Mouse (Mus musculus) adrenal gland, postnatal 10 days (tissue): ENCODE measurements around the gene Ace. TPM values are rescaled to one million over a fixed set of nuclear protein-coding genes. Genes with fewer than 3 reads are reported as not detected.

Experiments used
- total RNA-seq, 2 experiments: library from RNA; stranded (reverse); gene quantifications; 2 replicates each; pipeline ENCODE4 v1.2.3; 2021

Gene Ace
- total RNA-seq, 2 experiments from 2014 or later, result 12.9 to 15.4 TPM

Other genes with a start within 250 kb of the Ace start
- 100 to 1,000 TPM; 123 to 140 TPM for gene Cyb561, start 14.6 kb upstream of the Ace start, total RNA-seq
- not detected for gene Ace3, start 26.7 kb downstream of the Ace start, total RNA-seq
- under 1 TPM; 0.24 to 0.61 TPM for gene Kcnh6, start 40.2 kb downstream of the Ace start, total RNA-seq
- gene Dcaf7, start 68.9 kb downstream of the Ace start, total RNA-seq, result 10 to 100 TPM; 54.3 to 56.1 TPM
- 10 to 100 TPM; 40.8 to 52.4 TPM for gene Taco1, start 98.1 kb downstream of the Ace start, total RNA-seq
- gene Map3k3, start 116.7 kb downstream of the Ace start, total RNA-seq, result 10 to 100 TPM; 44.3 to 48.8 TPM
- gene Gm10840, start 192.9 kb downstream of the Ace start, total RNA-seq, result not detected
- 10 to 100 TPM; 40.4 to 43.1 TPM for gene Limd2, start 192.9 kb downstream of the Ace start, total RNA-seq
- gene Strada, start 234.2 kb downstream of the Ace start, total RNA-seq, result 10 to 100 TPM; 12.1 to 16.1 TPM
- 10 to 100 TPM; 75.9 to 86.3 TPM for gene Ccdc47, start 248.4 kb downstream of the Ace start, total RNA-seq
- 10 to 100 TPM; 49.0 to 54.0 TPM for gene Ddx42, start 249.0 kb downstream of the Ace start, total RNA-seq